Mouse (Mus musculus) CH12.LX (cell line): ENCODE data around the gene Alyref2. TPM values are rescaled to one million over a fixed set of nuclear protein-coding genes. Genes with fewer than 3 reads are reported as not detected.

ENCODE experiments used
- DNase-seq: peaks from one replicate; pipeline ENCODE4 v3.0.0-alpha.2; 2013; ENCODE audit errors: extremely low read depth
- H3K27ac ChIP-seq: 2 replicates; pipeline ENCODE4 v1.5.1; 2012; ENCODE audit warnings: low read depth, mild to moderate bottlenecking, control low read depth, moderate library complexity; ENCODE audit not compliant: insufficient read depth
- H3K27me3 ChIP-seq: replicated peaks from 2 replicates; pipeline ENCODE3; 2012; ENCODE audit warnings: inconsistent platforms
- H3K36me3 ChIP-seq, 2 experiments: replicated peaks in 1 of 2; 2 replicates each; pipeline versions ENCODE3 to v1.6.1; 2012; ENCODE audit warnings: inconsistent platforms in 1 of 2, low read length in 1 of 2, mild to moderate bottlenecking in 1 of 2, mixed read lengths in 1 of 2, moderate library complexity in 1 of 2; ENCODE audit not compliant: control insufficient read depth in 1 of 2, insufficient read depth in 1 of 2
- H3K4me1 ChIP-seq, 2 experiments: 2 replicates each; pipeline ENCODE4 v1.6.1; 2012; ENCODE audit warnings: inconsistent platforms in 1 of 2, moderate library complexity in 1 of 2; ENCODE audit not compliant: insufficient read depth in 2 of 2, control insufficient read depth in 1 of 2
- H3K4me2 ChIP-seq: 2 replicates; pipeline ENCODE4 v1.6.1; 2012; ENCODE audit warnings: low read depth, mild to moderate bottlenecking, control low read depth; ENCODE audit not compliant: poor library complexity, insufficient read depth, severe bottlenecking
- H3K4me3 ChIP-seq, 3 experiments: fragments of 150-350 bp in 1 of 3; sonication (generic) in 1 of 3; replicated peaks in 1 of 3; 2 replicates each; pipeline versions ENCODE3 to v1.5.1; 2011 to 2012; ENCODE audit warnings: low read depth in 2 of 3, low read length in 2 of 3, mild to moderate bottlenecking in 2 of 3, moderate library complexity in 2 of 3, control low read depth in 1 of 3, improper control_type of control experiment in 1 of 3, inconsistent platforms in 1 of 3, mixed read lengths in 1 of 3; ENCODE audit not compliant: poor library complexity in 1 of 3
- H3K79me2 ChIP-seq: replicated peaks from 2 replicates; pipeline ENCODE4 v1.6.1; 2012; ENCODE audit warnings: mild to moderate bottlenecking, moderate library complexity; ENCODE audit not compliant: control insufficient read depth, poor library complexity, insufficient read depth, severe bottlenecking; ENCODE audit errors: extremely low read depth
- H3K9ac ChIP-seq: 2 replicates; pipeline ENCODE4 v1.6.1; 2012; ENCODE audit warnings: low read depth, mild to moderate bottlenecking, control low read depth, moderate library complexity; ENCODE audit not compliant: insufficient read depth
- H3K9me3 ChIP-seq: replicated peaks from 2 replicates; pipeline ENCODE3; 2012; ENCODE audit warnings: low read length, inconsistent platforms, mixed read lengths
- BHLHE40 ChIP-seq: IDR thresholded peaks from 2 replicates; pipeline ENCODE4 v1.6.1; 2011; ENCODE audit warnings: mild to moderate bottlenecking, low read depth, low read length, improper control_type of control experiment
- CHD1 ChIP-seq: IDR thresholded peaks from 2 replicates; pipeline ENCODE4 v1.6.1; 2012; ENCODE audit warnings: low read depth, low read length, improper control_type of control experiment, inconsistent platforms
- CHD2 ChIP-seq: IDR thresholded peaks from 2 replicates; pipeline ENCODE4 v1.6.1; 2011; ENCODE audit warnings: low read length, improper control_type of control experiment
- CTCF ChIP-seq, 2 experiments: IDR thresholded peaks in 1 of 2; conservative IDR thresholded peaks in 1 of 2; 2 replicates each; pipeline ENCODE4 v1.5.1; 2011 to 2012; ENCODE audit warnings: low read depth in 2 of 2, low read length in 2 of 2, improper control_type of control experiment in 1 of 2, inconsistent platforms in 1 of 2, mild to moderate bottlenecking in 1 of 2, moderate library complexity in 1 of 2
- ELF1 ChIP-seq: IDR thresholded peaks from 2 replicates; pipeline ENCODE4 v1.6.1; 2014; ENCODE audit warnings: low read depth, mild to moderate bottlenecking, inconsistent platforms, low read length, improper control_type of control experiment
- IRF4 ChIP-seq: IDR thresholded peaks from 2 replicates; pipeline ENCODE4 v1.6.1; 2014; ENCODE audit warnings: low read depth, mild to moderate bottlenecking, inconsistent platforms, low read length, improper control_type of control experiment
- JUN ChIP-seq: IDR thresholded peaks from 2 replicates; pipeline ENCODE4 v1.6.1; 2011; ENCODE audit warnings: low read depth, mild to moderate bottlenecking, low read length, improper control_type of control experiment, moderate library complexity; ENCODE audit not compliant: insufficient read depth
- MAFK ChIP-seq: IDR thresholded peaks from 2 replicates; pipeline ENCODE4 v1.6.1; 2011; ENCODE audit warnings: low read length, improper control_type of control experiment; ENCODE audit not compliant: insufficient replicate concordance
- MAZ ChIP-seq: IDR thresholded peaks from 2 replicates; pipeline ENCODE4 v1.6.1; 2012; ENCODE audit warnings: low read depth, mild to moderate bottlenecking, inconsistent platforms, low read length, improper control_type of control experiment, moderate library complexity
- MEF2A ChIP-seq: IDR thresholded peaks from 2 replicates; pipeline ENCODE4 v1.6.1; 2014; ENCODE audit warnings: low read depth, mild to moderate bottlenecking, inconsistent platforms, low read length, improper control_type of control experiment, borderline replicate concordance
- MXI1 ChIP-seq: IDR thresholded peaks from 2 replicates; pipeline ENCODE4 v1.6.1; 2011; ENCODE audit warnings: mild to moderate bottlenecking, low read depth, low read length, improper control_type of control experiment
- MYC ChIP-seq: IDR thresholded peaks from 2 replicates; pipeline ENCODE4 v1.6.1; 2011; ENCODE audit warnings: low read depth, mild to moderate bottlenecking, improper control_type of control experiment, low read length
- NELFE ChIP-seq: IDR thresholded peaks from 2 replicates; pipeline ENCODE4 v1.6.1; 2011; ENCODE audit warnings: low read depth, low read length, improper control_type of control experiment
- NRF1 ChIP-seq: IDR thresholded peaks from 2 replicates; pipeline ENCODE4 v1.6.1; 2014; ENCODE audit warnings: low read depth, mild to moderate bottlenecking, inconsistent platforms, low read length, improper control_type of control experiment, moderate library complexity
- POLR2AphosphoS2 ChIP-seq: IDR thresholded peaks from 2 replicates; pipeline ENCODE4 v1.6.1; 2011; ENCODE audit warnings: low read depth, low read length, improper control_type of control experiment
- SIN3A ChIP-seq: IDR thresholded peaks from 2 replicates; pipeline ENCODE4 v1.6.1; 2012; ENCODE audit warnings: low read length, improper control_type of control experiment, inconsistent platforms
- SMC3 ChIP-seq: IDR thresholded peaks from 2 replicates; pipeline ENCODE4 v1.6.1; 2011; ENCODE audit warnings: low read depth, low read length, improper control_type of control experiment
- TCF12 ChIP-seq: IDR thresholded peaks from 2 replicates; pipeline ENCODE4 v1.6.1; 2014; ENCODE audit warnings: low read depth, mild to moderate bottlenecking, inconsistent platforms, low read length, improper control_type of control experiment
- UBTF ChIP-seq: IDR thresholded peaks from 2 replicates; pipeline ENCODE4 v1.6.1; 2012; ENCODE audit warnings: low read depth, mild to moderate bottlenecking, inconsistent platforms, low read length, improper control_type of control experiment, moderate library complexity
- ZC3H11A ChIP-seq: IDR thresholded peaks from 2 replicates; pipeline ENCODE4 v1.6.1; 2012; ENCODE audit warnings: low read depth, mild to moderate bottlenecking, inconsistent platforms, low read length, improper control_type of control experiment
- ZMIZ1 ChIP-seq: IDR thresholded peaks from 2 replicates; pipeline ENCODE4 v1.6.1; 2012; ENCODE audit warnings: low read depth, mild to moderate bottlenecking, inconsistent platforms, low read length, improper control_type of control experiment
- ZNF384 ChIP-seq: IDR thresholded peaks from 2 replicates; pipeline ENCODE4 v1.6.1; 2012; ENCODE audit warnings: low read depth, low read length, improper control_type of control experiment, inconsistent platforms
- dilution Hi-C: fragments of 300-500 bp; cut with MboI; formaldehyde crosslinking; loops from 2 replicates; pipeline ENCODE4 v1.14.3; 2020; ENCODE audit warnings: low sequenced_read_pairs; ENCODE audit not compliant: extremely low pct_unique_long_range_greater_than_20kb, extremely low pct_ligation_motif_present
- in situ Hi-C: fragments of 300-500 bp; cut with MboI; formaldehyde crosslinking; loops from 3 replicates; pipeline ENCODE4 v1.14.3; 2019; ENCODE audit warnings: low sequenced_read_pairs, low pct_ligation_motif_present, low pct_unique_long_range_greater_than_20kb, mixed read lengths
- polyA plus RNA-seq: library from polyadenylated mRNA; unstranded; fragments of >175 nt; gene quantifications from 2 replicates; pipeline ENCODE4 v1.2.1, GENCODE M21; 2012; ENCODE audit warnings: low read depth; ENCODE audit not compliant: insufficient read length
- total RNA-seq, 2 experiments: library from RNA; depleted of rRNA; stranded (reverse); fragments of 300-350 nt in 1 of 2; fragments of >200 nt in 1 of 2; gene quantifications; 2 replicates each; pipeline ENCODE4 v1.2.3; 2012 to 2014

The Alyref2 gene
- total and polyA plus RNA-seq, 3 experiments = 4.2 to 5.9 (median 4.9) TPM

DNA sequence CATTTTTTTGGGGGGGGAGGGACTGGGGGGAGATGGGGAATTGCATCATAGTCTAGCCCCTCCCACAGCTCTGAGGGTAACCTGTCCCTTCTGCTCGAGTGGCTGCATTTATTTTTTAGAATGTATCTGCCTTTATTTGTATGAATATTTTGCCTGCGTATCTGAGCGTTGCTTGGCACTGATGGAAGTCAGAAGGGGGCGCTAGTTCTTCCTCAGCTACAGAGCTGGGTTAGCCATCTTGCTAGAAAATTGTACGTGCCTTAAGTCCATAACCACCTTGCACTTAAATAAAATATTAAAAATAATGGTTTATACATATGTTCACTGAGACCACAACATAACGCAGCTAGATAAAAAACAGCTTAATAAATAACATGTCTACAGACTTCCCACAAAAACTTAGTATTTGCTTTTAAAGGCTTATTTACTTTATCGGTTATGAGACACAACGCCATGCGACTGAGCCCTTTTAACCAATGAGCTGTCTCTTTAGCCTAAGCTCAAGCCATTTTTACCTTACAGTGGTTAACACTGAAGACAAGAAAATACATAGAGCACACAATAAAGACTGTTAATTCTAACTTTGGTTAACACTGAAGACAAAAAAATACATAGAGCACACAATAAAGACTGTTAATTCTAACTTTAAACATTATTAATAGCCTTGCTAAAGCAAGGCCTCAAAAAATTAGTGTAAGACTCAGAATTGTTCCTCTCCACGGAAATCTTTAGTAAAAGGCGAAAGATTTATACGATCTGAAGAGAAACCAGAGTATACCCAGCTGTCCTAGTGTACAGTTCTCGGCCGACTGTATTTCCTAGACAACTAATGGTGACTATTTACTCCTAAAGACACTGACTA lies 659 bp upstream of the Alyref2 start (continued):
- peak; percentile 94 for TF ChIP-seq MAZ
- no peak for TF ChIP-seq ELF1
- peak; percentile 3; the same call in 1 of the 2 replicates for TF ChIP-seq NRF1
- no peak; the same call in 1 of the 2 replicates for TF ChIP-seq ZNF384
- TF ChIP-seq UBTF = no peak
- 0 out of 2 replicates have a peak, but pooled peaks have one; percentile 2 for TF ChIP-seq JUN
- TF ChIP-seq SMC3 = no peak; the same call in 1 of the 2 replicates
- TF ChIP-seq BHLHE40 = 0 out of 2 replicates have a peak, but pooled peaks have one; percentile 46
- peak; percentile 19 to 76; a peak in 2 of 4 replicates for TF ChIP-seq CTCF (conservative IDR thresholded peaks at IDR 0.05 in 1 of 2, IDR thresholded peaks at IDR 0.05 in 1 of 2; ENCODE audit: low read depth in 2 of 2, low read length in 2 of 2)

DNA sequence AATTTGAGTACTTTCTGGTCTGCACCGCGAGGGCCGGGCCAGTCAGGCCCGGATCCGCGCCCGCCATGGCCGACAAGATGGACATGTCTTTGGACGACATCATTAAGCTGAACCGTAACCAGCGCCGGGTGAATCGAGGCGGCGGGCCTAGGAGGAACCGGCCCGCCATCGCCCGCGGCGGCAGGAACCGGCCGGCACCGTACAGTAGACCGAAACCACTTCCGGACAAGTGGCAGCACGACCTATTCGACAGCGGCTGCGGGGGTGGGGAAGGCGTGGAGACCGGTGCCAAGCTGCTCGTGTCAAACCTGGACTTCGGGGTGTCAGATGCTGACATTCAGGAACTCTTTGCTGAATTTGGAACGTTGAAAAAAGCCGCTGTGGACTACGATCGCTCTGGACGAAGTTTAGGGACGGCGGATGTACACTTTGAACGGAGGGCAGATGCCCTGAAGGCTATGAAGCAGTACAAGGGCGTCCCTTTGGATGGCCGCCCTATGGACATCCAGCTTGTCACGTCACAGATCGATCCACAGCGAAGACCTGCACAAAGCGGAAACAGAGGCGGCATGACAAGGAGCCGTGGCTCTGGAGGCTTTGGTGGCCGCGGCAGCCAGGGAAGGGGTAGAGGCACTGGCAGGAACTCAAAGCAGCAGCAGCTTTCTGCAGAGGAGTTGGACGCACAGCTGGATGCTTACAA lies 464 bp downstream of the Alyref2 start:
- H3K9me3 ChIP-seq = peaks cover 8% of the 10 kb centered on the region
- TF ChIP-seq MEF2A (0 out of 2 replicates have a peak, but pooled peaks have one; percentile 15), NELFE (peak; percentile 63), MAFK (no peak), ZMIZ1 (no peak), TCF12 (0 out of 2 replicates have a peak, but pooled peaks have one; percentile 12), MYC (no peak), UBTF (peak; percentile 91), CHD2 (peak; percentile 50; the same call in 1 of the 2 replicates), MXI1 (peak; percentile 79), BHLHE40 (peak; percentile 48; the same call in 1 of the 2 replicates), SIN3A (peak; percentile 70), NRF1 (no peak), POLR2AphosphoS2 (no peak), ZC3H11A (no peak), ZNF384 (peak; percentile 32; the same call in 1 of the 2 replicates), CHD1 (no peak), IRF4 (no peak)
- H3K36me3 ChIP-seq = peaks cover 0 to 2% of the 10 kb centered on the region in 2 experiments
- peak overlapping the region; percentile 59 for H3K9ac ChIP-seq
- in situ Hi-C loops (loop anchor here (5.0 kb wide), 1 partner anchor 64 kb away; no protein-coding TSS in a partner anchor), dilution Hi-C loops (no loop called here)
- 0 out of 2 replicates have a peak, but pooled peaks cover 3% of the 10 kb centered on the region for H3K79me2 ChIP-seq
- H3K4me1 ChIP-seq = peaks cover 0 to 28% of the 10 kb centered on the region in 2 experiments; a peak in 2 of 4 replicates
- H3K4me2 ChIP-seq = peak overlapping the region; percentile 11
- peak overlapping the region; percentile 82 for H3K27ac ChIP-seq
- H3K4me3 ChIP-seq = peak overlapping the region; percentile 67 to 78 (median 72)
- peak; percentile 74 for DNase-seq
- no peaks in the 10 kb centered on the region for H3K27me3 ChIP-seq
